ENCODE assay signal across 19 mouse cellular contexts in the genomic region with DNA sequence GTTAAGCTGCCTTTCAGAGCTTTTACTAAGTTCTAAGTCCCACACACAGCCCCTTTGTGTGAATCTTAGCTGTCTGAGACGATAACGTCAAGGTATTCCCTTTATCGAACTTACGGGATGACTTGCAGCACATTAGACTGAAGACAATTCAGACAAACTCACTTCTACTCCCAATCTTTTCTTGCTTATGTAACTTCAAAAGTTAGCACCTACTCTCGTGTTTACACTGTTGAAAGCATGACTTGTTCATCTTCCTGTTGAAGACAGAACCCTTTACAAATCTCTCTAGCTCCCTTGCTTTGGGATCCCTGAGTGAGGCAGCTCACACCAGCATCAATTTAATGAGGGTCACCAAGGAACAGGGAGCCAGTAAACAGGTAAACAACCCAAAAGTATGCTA. TPM values are rescaled to one million over a fixed set of nuclear protein-coding genes. Genes with fewer than 3 reads are reported as not detected.
DNase-seq lines count a peak whose midpoint lies in the region; ATAC-seq lines count a peak whose summit lies in the region.
"Had no signal": no experiment of that assay in that cellular context is flagged by ENCODE, and none has a peak within 500 bp of the region (broad histone marks: within the 10 kb centered on the region; RNA-seq: fewer than 3 reads in every experiment).

No protein-coding gene starts in this region.

- H3K4me3 ChIP-seq in hindbrain, embryonic 13.5 days: no peak overlapping the region
- H3K4me3 ChIP-seq in hindbrain, embryonic 11.5 days (ENCODE audit: low read depth, low read length): no peak overlapping the region
- peak overlapping the region; percentile 72 for H3K4me3 ChIP-seq in megakaryocyte, embryonic 14.5 days (replicated peaks)
- H3K4me3 ChIP-seq in liver, embryonic 16.5 days (ENCODE audit: low read depth, low read length): peak overlapping the region; percentile 18; the same call in 1 of the 2 replicates
- H3K4me3 ChIP-seq: embryonic facial prominence, embryonic 15.5 days; heart, embryonic 12.5 days; limb, embryonic 12.5 days; lung, embryonic 15.5 days; neural tube, embryonic 13.5 days had no signal

- ATAC-seq in hindbrain, embryonic 13.5 days (ENCODE audit: low FRiP score): no peak
- ATAC-seq in hindbrain, embryonic 11.5 days (ENCODE audit: low FRiP score): no peak
- no peak for ATAC-seq in megakaryocyte, adult 5-6 weeks (ENCODE audit: poor library complexity, severe bottlenecking)
- ATAC-seq in liver, embryonic 16.5 days (ENCODE audit: low read depth): no peak

- no peak for DNase-seq in hindbrain, embryonic 11.5 days (ENCODE audit: low spot score)
- peak; percentile 38 for DNase-seq in forelimb bud, embryonic 11.5 days (ENCODE audit: low read depth, low spot score)
- no peak for DNase-seq in MN1 (ENCODE audit: low spot score)
- DNase-seq in spleen, postnatal 14 days (ENCODE audit: low spot score in 2 of 2): no peak
- DNase-seq: adrenal gland, postnatal 36 days; cerebellum, adult 11-12 months; cerebellum, postnatal 14 days; heart, adult 11 months; lung, postnatal 4 days; thymus, postnatal 36 days had no signal

- H3K4me1 ChIP-seq in hindbrain, embryonic 13.5 days (replicated peaks): peaks cover 19% of the 10 kb centered on the region
- H3K4me1 ChIP-seq in hindbrain, embryonic 11.5 days (replicated peaks; ENCODE audit: control insufficient read depth, insufficient read depth, low read length): no peaks in the 10 kb centered on the region
- peaks cover 65% of the 10 kb centered on the region for H3K4me1 ChIP-seq in megakaryocyte, embryonic 14.5 days
- H3K4me1 ChIP-seq in liver, embryonic 16.5 days (ENCODE audit: control insufficient read depth, low read depth, low read length): peaks cover 22% of the 10 kb centered on the region

- H3K4me2 ChIP-seq in hindbrain, embryonic 13.5 days: peak overlapping the region; percentile 16; the same call in 1 of the 2 replicates
- H3K4me2 ChIP-seq in hindbrain, embryonic 11.5 days (replicated peaks; ENCODE audit: low read depth, low read length): no peak overlapping the region
- H3K4me2 ChIP-seq in liver, embryonic 16.5 days (ENCODE audit: low read depth, low read length): peak overlapping the region; percentile 44
- H3K4me2 ChIP-seq: embryonic facial prominence, embryonic 15.5 days; heart, embryonic 12.5 days; lung, embryonic 15.5 days had no signal

- H3K36me3 ChIP-seq in hindbrain, embryonic 13.5 days: no peaks in the 10 kb centered on the region
- no peaks in the 10 kb centered on the region for H3K36me3 ChIP-seq in hindbrain, embryonic 11.5 days (ENCODE audit: control insufficient read depth, insufficient read depth, low read length)
- peaks cover 84% of the 10 kb centered on the region for H3K36me3 ChIP-seq in megakaryocyte, embryonic 14.5 days (replicated peaks; ENCODE audit: low read length)
- peaks cover 12% of the 10 kb centered on the region for H3K36me3 ChIP-seq in liver, embryonic 16.5 days (ENCODE audit: control insufficient read depth, insufficient read depth)
- H3K36me3 ChIP-seq: embryonic facial prominence, embryonic 15.5 days; heart, embryonic 12.5 days; limb, embryonic 12.5 days; lung, embryonic 15.5 days; neural tube, embryonic 13.5 days had no signal

- no peaks in the 10 kb centered on the region for H3K9me3 ChIP-seq in hindbrain, embryonic 13.5 days
- H3K9me3 ChIP-seq in hindbrain, embryonic 11.5 days (ENCODE audit: control insufficient read depth, low read length): no peaks in the 10 kb centered on the region
- H3K9me3 ChIP-seq in megakaryocyte, embryonic 14.5 days: no peaks in the 10 kb centered on the region
- H3K9me3 ChIP-seq in liver, embryonic 16.5 days (replicated peaks; ENCODE audit: control insufficient read depth, low read length): no peaks in the 10 kb centered on the region
- H3K9me3 ChIP-seq: embryonic facial prominence, embryonic 15.5 days; heart, embryonic 12.5 days; limb, embryonic 12.5 days; lung, embryonic 15.5 days; neural tube, embryonic 13.5 days had no signal

- peaks cover 16% of the 10 kb centered on the region for H3K27me3 ChIP-seq in hindbrain, embryonic 13.5 days
- no peaks in the 10 kb centered on the region; the same call in 1 of the 2 replicates for H3K27me3 ChIP-seq in hindbrain, embryonic 11.5 days (ENCODE audit: control insufficient read depth, insufficient read depth, low read length)
- no peaks in the 10 kb centered on the region for H3K27me3 ChIP-seq in megakaryocyte, embryonic 14.5 days (replicated peaks)
- H3K27me3 ChIP-seq in liver, embryonic 16.5 days (ENCODE audit: control insufficient read depth, insufficient read depth, low read depth, low read length): no peaks in the 10 kb centered on the region
- H3K27me3 ChIP-seq: embryonic facial prominence, embryonic 15.5 days; heart, embryonic 12.5 days; limb, embryonic 12.5 days; lung, embryonic 15.5 days had no signal

- 88% methylated on average over 5 of the region's 5 CpGs for whole genome bisulfite sequencing in hindbrain, embryonic 13.5 days
- 79% methylated on average over 5 of the region's 5 CpGs for whole genome bisulfite sequencing in hindbrain, embryonic 11.5 days
- WGBS in liver, embryonic 16.5 days (ENCODE audit: insufficient replicate concordance): 79% methylated on average over 5 of the region's 5 CpGs

- no peak overlapping the region for H3K9ac ChIP-seq in hindbrain, embryonic 13.5 days
- no peak overlapping the region for H3K9ac ChIP-seq in hindbrain, embryonic 11.5 days (ENCODE audit: low read depth, low read length)
- H3K9ac ChIP-seq in liver, embryonic 16.5 days (ENCODE audit: low read depth, low read length): peak overlapping the region; percentile 9
- H3K9ac ChIP-seq: embryonic facial prominence, embryonic 15.5 days; heart, embryonic 12.5 days; limb, embryonic 12.5 days; lung, embryonic 15.5 days; neural tube, embryonic 13.5 days had no signal

- no peak overlapping the region for H3K27ac ChIP-seq in hindbrain, embryonic 13.5 days
- no peak overlapping the region for H3K27ac ChIP-seq in hindbrain, embryonic 11.5 days (ENCODE audit: low read depth, low read length)
- peak overlapping the region; percentile 59 for H3K27ac ChIP-seq in liver, embryonic 16.5 days (ENCODE audit: low read length)
- H3K27ac ChIP-seq: embryonic facial prominence, embryonic 15.5 days; limb, embryonic 12.5 days; lung, embryonic 15.5 days; neural tube, embryonic 13.5 days had no signal

RNA-seq across cellular contexts. Expression of gene Man1a, which starts 5.9 kb away (rescaled TPM):
- 3.4 and 3.5 TPM in 2 replicates for polyA plus RNA-seq in hindbrain, embryonic 13.5 days (2015; fragmentation: Nextera tagmentation; extraction: Ambion mirVana)
- 3.0 and 3.3 TPM in 2 replicates for polyA plus RNA-seq in hindbrain, embryonic 11.5 days (2014; fragmentation: Nextera tagmentation; extraction: Ambion mirVana)
- polyA plus RNA-seq in megakaryocyte, embryonic 14.5 days (2012; ENCODE audit: insufficient read depth, low replicate concordance): 17.7 and 37.5 TPM in 2 replicates
- total RNA-seq in megakaryocyte, adult 5-6 weeks (2015): 60.6 and 67.8 TPM in 2 replicates
- total RNA-seq in megakaryocyte, adult 5-6 weeks (2017): 49.5 and 51.2 TPM in 2 replicates
- polyA plus RNA-seq in liver, embryonic 16.5 days (2015; fragmentation: Nextera tagmentation; extraction: Ambion mirVana): 12.5 and 14.2 TPM in 2 replicates

Comparison
In these comparisons a context has a peak if more than half of its experiments do, and no peak if none do; other contexts are left out.
1. H3K4me3 ChIP-seq: peak in megakaryocyte, embryonic 14.5 days (single experiment) and liver, embryonic 16.5 days (single experiment); none in hindbrain, embryonic 13.5 days (single experiment) and hindbrain, embryonic 11.5 days (single experiment).